Mouse (Mus musculus) embryo, embryonic 10.5 days (tissue): ENCODE measurements around the gene Spink4.

ENCODE experiments used
- DNase-seq: peaks from one replicate; pipeline ENCODE4 v3.0.0-alpha.2; 2015; ENCODE audit warnings: low spot score

Gene Spink4

GRCm38 (mm10) chr4:40969161-40969560 lies 49.3 kb downstream of the Spink4 start:
- no peak for DNase-seq

- no peak for DNase-seq
Measured at GRCm38 (mm10) chr4:40969781-40970591, 50.1 kb downstream of the Spink4 start.

GRCm38 (mm10) chr4:40970592-40970841 lies 50.7 kb downstream of the Spink4 start:
- DNase-seq, result no peak

- peak; percentile 98 for DNase-seq
Measured at GRCm38 (mm10) chr4:40970842-40971701, 51.2 kb downstream of the Spink4 start, which contains the start of gene Nfx1. Gene Nfx1 (plus strand): TSS chr4:40970906.

- peak; percentile 57 for DNase-seq
Measured at GRCm38 (mm10) chr4:40971744-40972143, 51.9 kb downstream of the Spink4 start.

- DNase-seq, result no peak
Measured at GRCm38 (mm10) chr4:40974011-40974410, 54.2 kb downstream of the Spink4 start.

GRCm38 (mm10) chr4:40975678-40976077 lies 55.8 kb downstream of the Spink4 start:
- no peak for DNase-seq

GRCm38 (mm10) chr4:40976651-40977050 lies 56.8 kb downstream of the Spink4 start:
- no peak for DNase-seq

GRCm38 (mm10) chr4:40979430-40979829 lies 59.6 kb downstream of the Spink4 start:
- DNase-seq, result no peak
